Mouse (Mus musculus): ENCODE data around the gene Olfr623. TPM values are rescaled to one million over a fixed set of nuclear protein-coding genes. Genes with fewer than 3 reads are reported as not detected.

The Olfr623 gene
- polyA plus RNA-seq (2012; fragmentation: generic; extraction: Trizol) = not detected
- long read RNA-seq, experiment 1 = 0 reads
- long read RNA-seq, experiment 2 = 0 reads

GRCm38 (mm10) chr7:103663598-103663997 is at the start of gene Olfr623:
TSS of gene Olfr623 (minus strand) at chr7:103663698.
- no peak within 1 kb of the TSS for H3ac ChIP-seq (ENCODE audit: control insufficient read depth, insufficient read length, low read depth)
- no peaks in the 10 kb centered on the region for H3K36me3 ChIP-seq (ENCODE audit: control insufficient read depth, insufficient read depth)
- H3K79me3 ChIP-seq (ENCODE audit: low read depth) = no peaks in the 10 kb centered on the region
- no peaks in the 10 kb centered on the region for H3K27me3 ChIP-seq (ENCODE audit: control insufficient read depth, insufficient read depth, insufficient read length)
- TF ChIP-seq MYOG (IDR thresholded peaks at IDR 0.05; ENCODE audit: control insufficient read depth, extremely low read depth, insufficient read length) (no peak), CTCF (IDR thresholded peaks at IDR 0.05; ENCODE audit: control insufficient read depth, insufficient read depth, insufficient read length) (no peak), MYOD1 (IDR thresholded peaks at IDR 0.05; ENCODE audit: control insufficient read depth, insufficient read length, low read depth) (no peak), FOSL1 (IDR thresholded peaks at IDR 0.05; ENCODE audit: insufficient read depth, low read length, poor library complexity, severe bottlenecking) (no peak), MAX (IDR thresholded peaks at IDR 0.05) (no peak), USF1 (IDR thresholded peaks at IDR 0.05; ENCODE audit: low read depth) (no peak), CEBPB (IDR thresholded peaks at IDR 0.05; ENCODE audit: low read depth) (no peak)
- no peaks in the 10 kb centered on the region for H3K79me2 ChIP-seq (ENCODE audit: control insufficient read depth, insufficient read depth)
- no peak within 1 kb of the TSS for H3K4me3 ChIP-seq (ENCODE audit: insufficient read depth, poor library complexity, severe bottlenecking)

- H3K36me3 ChIP-seq (ENCODE audit: control insufficient read depth, insufficient read depth) = no peaks in the 10 kb centered on the region
- H3K79me3 ChIP-seq (ENCODE audit: low read depth) = no peaks in the 10 kb centered on the region
- H3K4me3 ChIP-seq (ENCODE audit: insufficient read depth, poor library complexity, severe bottlenecking) = no peak overlapping the region
- no peaks in the 10 kb centered on the region for H3K79me2 ChIP-seq (ENCODE audit: control insufficient read depth, insufficient read depth)
- no peak for TF ChIP-seq FOSL1 (IDR thresholded peaks at IDR 0.05; ENCODE audit: insufficient read depth, low read length, poor library complexity, severe bottlenecking)
- TF ChIP-seq MYOD1 (IDR thresholded peaks at IDR 0.05; ENCODE audit: control insufficient read depth, insufficient read length, low read depth) = no peak
- no peak for TF ChIP-seq MAX (IDR thresholded peaks at IDR 0.05)
- TF ChIP-seq MYOG (IDR thresholded peaks at IDR 0.05; ENCODE audit: control insufficient read depth, extremely low read depth, insufficient read length) = no peak
- TF ChIP-seq USF1 (IDR thresholded peaks at IDR 0.05; ENCODE audit: low read depth) = no peak
- TF ChIP-seq CTCF (IDR thresholded peaks at IDR 0.05; ENCODE audit: control insufficient read depth, insufficient read depth, insufficient read length) = no peak
- TF ChIP-seq CEBPB (IDR thresholded peaks at IDR 0.05; ENCODE audit: low read depth) = no peak
- no peak overlapping the region for H3ac ChIP-seq (ENCODE audit: control insufficient read depth, insufficient read length, low read depth)
- H3K27me3 ChIP-seq (ENCODE audit: control insufficient read depth, insufficient read depth, insufficient read length) = no peaks in the 10 kb centered on the region
These were observed 48.5 kb upstream of the Olfr623 start for GRCm38 (mm10) chr7:103712024-103712423.

GRCm38 (mm10) chr7:103699469-103699868 is 36.0 kb upstream of the Olfr623 start:
- Histone ChIP-seq H3K4me3 (ENCODE audit: insufficient read depth, poor library complexity, severe bottlenecking) (no peak overlapping the region), H3K79me2 (ENCODE audit: control insufficient read depth, insufficient read depth) (no peaks in the 10 kb centered on the region), H3K79me3 (ENCODE audit: low read depth) (no peaks in the 10 kb centered on the region), H3ac (ENCODE audit: control insufficient read depth, insufficient read length, low read depth) (no peak overlapping the region), H3K27me3 (ENCODE audit: control insufficient read depth, insufficient read depth, insufficient read length) (no peaks in the 10 kb centered on the region), H3K36me3 (ENCODE audit: control insufficient read depth, insufficient read depth) (no peaks in the 10 kb centered on the region)
- TF ChIP-seq MYOD1 (IDR thresholded peaks at IDR 0.05; ENCODE audit: control insufficient read depth, insufficient read length, low read depth) (no peak), CTCF (IDR thresholded peaks at IDR 0.05; ENCODE audit: control insufficient read depth, insufficient read depth, insufficient read length) (no peak), MYOG (IDR thresholded peaks at IDR 0.05; ENCODE audit: control insufficient read depth, extremely low read depth, insufficient read length) (no peak), FOSL1 (IDR thresholded peaks at IDR 0.05; ENCODE audit: insufficient read depth, low read length, poor library complexity, severe bottlenecking) (no peak), CEBPB (IDR thresholded peaks at IDR 0.05; ENCODE audit: low read depth) (no peak), USF1 (IDR thresholded peaks at IDR 0.05; ENCODE audit: low read depth) (no peak), MAX (IDR thresholded peaks at IDR 0.05) (no peak)

GRCm38 (mm10) chr7:103682420-103682819 is 18.9 kb upstream of the Olfr623 start, which contains the start of gene Olfr625-ps1:
TSS of gene Olfr625-ps1 (plus strand) at chr7:103682720.
- Histone ChIP-seq H3K4me3 (ENCODE audit: insufficient read depth, poor library complexity, severe bottlenecking) (no peak within 1 kb of the TSS), H3ac (ENCODE audit: control insufficient read depth, insufficient read length, low read depth) (no peak within 1 kb of the TSS), H3K36me3 (ENCODE audit: control insufficient read depth, insufficient read depth) (no peaks in the 10 kb centered on the region), H3K79me3 (ENCODE audit: low read depth) (no peaks in the 10 kb centered on the region), H3K79me2 (ENCODE audit: control insufficient read depth, insufficient read depth) (no peaks in the 10 kb centered on the region), H3K27me3 (ENCODE audit: control insufficient read depth, insufficient read depth, insufficient read length) (no peaks in the 10 kb centered on the region)
- TF ChIP-seq USF1 (IDR thresholded peaks at IDR 0.05; ENCODE audit: low read depth) (no peak), FOSL1 (IDR thresholded peaks at IDR 0.05; ENCODE audit: insufficient read depth, low read length, poor library complexity, severe bottlenecking) (no peak), CEBPB (IDR thresholded peaks at IDR 0.05; ENCODE audit: low read depth) (no peak), MYOD1 (IDR thresholded peaks at IDR 0.05; ENCODE audit: control insufficient read depth, insufficient read length, low read depth) (no peak)

GRCm38 (mm10) chr7:103671091-103671490 is 7.6 kb upstream of the Olfr623 start, which contains the start of gene Olfr624:
TSS of gene Olfr624 (minus strand) at chr7:103671191.
- Histone ChIP-seq H3K36me3 (ENCODE audit: control insufficient read depth, insufficient read depth) (no peaks in the 10 kb centered on the region), H3K4me3 (ENCODE audit: insufficient read depth, poor library complexity, severe bottlenecking) (no peak within 1 kb of the TSS), H3K79me2 (ENCODE audit: control insufficient read depth, insufficient read depth) (no peaks in the 10 kb centered on the region), H3K79me3 (ENCODE audit: low read depth) (no peaks in the 10 kb centered on the region), H3K27me3 (ENCODE audit: control insufficient read depth, insufficient read depth, insufficient read length) (no peaks in the 10 kb centered on the region), H3ac (ENCODE audit: control insufficient read depth, insufficient read length, low read depth) (no peak within 1 kb of the TSS)
- no peak for TF ChIP-seq MYOG (IDR thresholded peaks at IDR 0.05; ENCODE audit: control insufficient read depth, extremely low read depth, insufficient read length)
- no peak for TF ChIP-seq CEBPB (IDR thresholded peaks at IDR 0.05; ENCODE audit: low read depth)
- TF ChIP-seq FOSL1 (IDR thresholded peaks at IDR 0.05; ENCODE audit: insufficient read depth, low read length, poor library complexity, severe bottlenecking) = no peak
- no peak for TF ChIP-seq USF1 (IDR thresholded peaks at IDR 0.05; ENCODE audit: low read depth)
- TF ChIP-seq CTCF (IDR thresholded peaks at IDR 0.05; ENCODE audit: control insufficient read depth, insufficient read depth, insufficient read length) = no peak
- no peak for TF ChIP-seq MYOD1 (IDR thresholded peaks at IDR 0.05; ENCODE audit: control insufficient read depth, insufficient read length, low read depth)
- TF ChIP-seq MAX (IDR thresholded peaks at IDR 0.05) = no peak

- Histone ChIP-seq H3K36me3 (ENCODE audit: control insufficient read depth, insufficient read depth) (no peaks in the 10 kb centered on the region), H3K27me3 (ENCODE audit: control insufficient read depth, insufficient read depth, insufficient read length) (no peaks in the 10 kb centered on the region), H3K79me3 (ENCODE audit: low read depth) (no peaks in the 10 kb centered on the region), H3K4me3 (ENCODE audit: insufficient read depth, poor library complexity, severe bottlenecking) (no peak overlapping the region), H3ac (ENCODE audit: control insufficient read depth, insufficient read length, low read depth) (no peak overlapping the region), H3K79me2 (ENCODE audit: control insufficient read depth, insufficient read depth) (no peaks in the 10 kb centered on the region)
- TF ChIP-seq MYOD1 (IDR thresholded peaks at IDR 0.05; ENCODE audit: control insufficient read depth, insufficient read length, low read depth) = no peak
These were observed 19.4 kb downstream of the Olfr623 start for GRCm38 (mm10) chr7:103644070-103644469.
